Mouse (Mus musculus) limb, embryonic 12.5 days (tissue): ENCODE measurements around the gene Efs. TPM values are rescaled to one million over a fixed set of nuclear protein-coding genes. Genes with fewer than 3 reads are reported as not detected.
"Not testable (repeated sequence)": the region's sequence is repeated elsewhere in the genome, so short reads cannot be mapped to it uniquely, and the experiment has no call there.

Source experiments
- ATAC-seq: fragments of 200-750 bp; cut with Nextera tagmentation; 2 replicates; pipeline ENCODE4 v1.8.0; 2017; ENCODE audit warnings: low read depth, moderate TSS enrichment; ENCODE audit not compliant: insufficient number of reproducible peaks, insufficient read depth, low FRiP score, low TSS enrichment
- H3K27ac ChIP-seq: fragments of 300-500 bp; sonication (generic); 2 replicates; pipeline ENCODE4 v1.5.1; 2016; ENCODE audit warnings: mild to moderate bottlenecking, moderate library complexity
- H3K27me3 ChIP-seq: fragments of 300-500 bp; sonication (generic); 2 replicates; pipeline ENCODE4 v1.6.1; 2016; ENCODE audit warnings: mild to moderate bottlenecking, moderate library complexity
- H3K36me3 ChIP-seq: fragments of 300-500 bp; sonication (generic); 2 replicates; pipeline ENCODE4 v1.6.1; 2016; ENCODE audit warnings: mild to moderate bottlenecking, moderate library complexity
- H3K4me1 ChIP-seq: fragments of 300-500 bp; sonication (generic); replicated peaks from 2 replicates; pipeline ENCODE4 v1.6.1; 2016
- H3K4me2 ChIP-seq: fragments of 300-500 bp; sonication (generic); 2 replicates; pipeline ENCODE4 v1.6.1; 2016; ENCODE audit warnings: mild to moderate bottlenecking, moderate library complexity
- H3K4me3 ChIP-seq: fragments of 300-500 bp; sonication (generic); replicated peaks from 2 replicates; pipeline ENCODE4 v1.5.1; 2016; ENCODE audit warnings: mild to moderate bottlenecking
- H3K9ac ChIP-seq: fragments of 300-500 bp; sonication (generic); replicated peaks from 2 replicates; pipeline ENCODE4 v1.6.1; 2016; ENCODE audit warnings: mild to moderate bottlenecking, moderate library complexity
- H3K9me3 ChIP-seq: fragments of 300-500 bp; sonication (generic); 2 replicates; pipeline ENCODE4 v1.6.1; 2016; ENCODE audit warnings: mild to moderate bottlenecking, moderate library complexity
- WGBS: fragments of 180-500 bp; shearing (Covaris S2); methylation state at CpG from one replicate; pipeline ENCODE4 v1.1.7; 2016; 5-methylcytosine and 5-hydroxymethylcytosine counted together
- polyA plus RNA-seq: library from polyadenylated mRNA; unstranded; fragments of >200 nt; fragmentation: Nextera tagmentation; extraction: Ambion mirVana; gene quantifications from 2 replicates; pipeline ENCODE4 v1.2.1, GENCODE M21; 2016

Efs gene
- polyA plus RNA-seq, 1 experiment from 2014 or later, result 44.5 TPM

GRCm38 (mm10) chr14:54960769-54961168 lies 34.8 kb upstream of the Efs start:
- H3K36me3 ChIP-seq, result no peaks in the 10 kb centered on the region
- WGBS, result 71% methylated on average over 10 of the region's 10 CpGs
- no peak for ATAC-seq
- no peak overlapping the region for H3K9ac ChIP-seq
- H3K9me3 ChIP-seq, result no peaks in the 10 kb centered on the region
- H3K27me3 ChIP-seq, result peaks cover 8% of the 10 kb centered on the region; the same call in 1 of the 2 replicates
- no peak overlapping the region for H3K27ac ChIP-seq
- H3K4me2 ChIP-seq, result no peak overlapping the region
- no peak overlapping the region for H3K4me3 ChIP-seq
- no peaks in the 10 kb centered on the region for H3K4me1 ChIP-seq

- not testable (repeated sequence) for H3K27ac ChIP-seq
Observed at GRCm38 (mm10) chr14:54959853-54960613, 34.1 kb upstream of the Efs start.

GRCm38 (mm10) chr14:54959197-54959596 lies 33.3 kb upstream of the Efs start:
- 91% methylated on average over 3 of the region's 3 CpGs for WGBS
- no peaks in the 10 kb centered on the region for H3K36me3 ChIP-seq

More at GRCm38 (mm10) chr14:54959853-54960613, 34.1 kb upstream of the Efs start:
- H3K9ac ChIP-seq, ATAC-seq, H3K9me3 ChIP-seq, H3K27me3 ChIP-seq, H3K4me1 ChIP-seq, H3K36me3 ChIP-seq, H3K4me2 ChIP-seq, H3K4me3 ChIP-seq: not testable (repeated sequence)
- 95% methylated on average over 12 of the region's 12 CpGs for WGBS

GRCm38 (mm10) chr14:54958503-54958902 lies 32.6 kb upstream of the Efs start:
- ATAC-seq, result no peak
- H3K9me3 ChIP-seq, result no peaks in the 10 kb centered on the region
- no peaks in the 10 kb centered on the region for H3K36me3 ChIP-seq
- 78% methylated on average over 4 of the region's 4 CpGs for WGBS
- 0 out of 2 replicates have a peak, but pooled peaks cover 4% of the 10 kb centered on the region for H3K27me3 ChIP-seq
- no peaks in the 10 kb centered on the region for H3K4me1 ChIP-seq
- H3K9ac ChIP-seq, result no peak overlapping the region
- no peak overlapping the region for H3K4me2 ChIP-seq
- H3K27ac ChIP-seq, result no peak overlapping the region
- H3K4me3 ChIP-seq, result no peak overlapping the region

More at GRCm38 (mm10) chr14:54959197-54959596, 33.3 kb upstream of the Efs start:
- Histone ChIP-seq H3K9me3 (no peaks in the 10 kb centered on the region), H3K4me2 (no peak overlapping the region), H3K9ac (no peak overlapping the region), H3K4me3 (no peak overlapping the region), H3K27me3 (0 out of 2 replicates have a peak, but pooled peaks cover 4% of the 10 kb centered on the region), H3K27ac (no peak overlapping the region), H3K4me1 (no peaks in the 10 kb centered on the region)
- no peak for ATAC-seq

DNA sequence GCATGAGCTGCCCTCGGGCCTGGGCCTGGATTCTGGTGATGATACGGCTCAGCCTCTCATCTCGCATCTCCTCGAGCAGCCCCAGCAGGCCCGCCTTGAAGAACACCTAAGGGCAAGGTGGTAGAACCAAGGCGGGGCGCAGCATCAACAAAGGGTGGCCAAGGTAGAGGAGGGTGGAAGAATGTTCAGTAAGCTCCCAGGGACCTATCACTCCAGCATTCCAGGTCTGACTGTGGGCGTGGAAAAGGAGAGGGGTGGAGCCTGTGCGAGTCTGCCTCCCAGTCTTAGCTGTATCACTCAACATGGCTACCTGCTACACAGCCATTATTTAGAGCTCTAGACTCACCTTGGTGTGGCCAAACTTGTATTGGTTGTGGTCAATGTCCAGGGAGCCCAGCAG lies 30.6 kb upstream of the Efs start:
- H3K4me2 ChIP-seq, result no peak overlapping the region
- H3K9ac ChIP-seq, result no peak overlapping the region
- H3K9me3 ChIP-seq, result no peaks in the 10 kb centered on the region
- H3K36me3 ChIP-seq, result no peaks in the 10 kb centered on the region
- no peak overlapping the region for H3K27ac ChIP-seq
- H3K4me3 ChIP-seq, result no peak overlapping the region
- 82% methylated on average over 9 of the region's 9 CpGs for WGBS
- ATAC-seq, result no peak
- H3K4me1 ChIP-seq, result no peaks in the 10 kb centered on the region
- 0 out of 2 replicates have a peak, but pooled peaks cover 8% of the 10 kb centered on the region for H3K27me3 ChIP-seq

DNA sequence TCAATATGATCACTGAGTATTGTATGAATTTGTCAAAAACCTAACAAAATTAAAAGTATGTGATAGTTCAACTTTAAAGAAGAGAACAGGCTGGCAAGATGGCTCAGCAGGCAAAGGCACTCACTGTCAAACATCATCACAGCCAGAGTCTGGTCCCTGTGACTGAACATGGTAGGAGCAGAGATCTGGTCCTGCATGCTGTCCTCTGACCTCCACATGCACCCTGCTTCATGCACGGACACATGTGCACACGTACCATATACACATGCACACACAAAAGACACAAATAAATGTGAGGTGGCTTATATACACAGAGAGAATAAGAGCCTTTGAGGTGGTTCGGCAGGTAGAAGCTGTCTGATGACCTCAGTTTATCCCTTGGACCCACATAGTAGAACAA lies 29.6 kb upstream of the Efs start:
- H3K4me2 ChIP-seq, result no peak overlapping the region
- H3K9me3 ChIP-seq, result no peaks in the 10 kb centered on the region
- H3K4me3 ChIP-seq, result no peak overlapping the region
- H3K4me1 ChIP-seq, result no peaks in the 10 kb centered on the region
- H3K9ac ChIP-seq, result no peak overlapping the region
- WGBS, result 86% methylated on average over 3 of the region's 3 CpGs
- no peak overlapping the region for H3K27ac ChIP-seq
- H3K36me3 ChIP-seq, result no peaks in the 10 kb centered on the region
- no peak for ATAC-seq
- peaks cover 7% of the 10 kb centered on the region; the same call in 1 of the 2 replicates for H3K27me3 ChIP-seq

DNA sequence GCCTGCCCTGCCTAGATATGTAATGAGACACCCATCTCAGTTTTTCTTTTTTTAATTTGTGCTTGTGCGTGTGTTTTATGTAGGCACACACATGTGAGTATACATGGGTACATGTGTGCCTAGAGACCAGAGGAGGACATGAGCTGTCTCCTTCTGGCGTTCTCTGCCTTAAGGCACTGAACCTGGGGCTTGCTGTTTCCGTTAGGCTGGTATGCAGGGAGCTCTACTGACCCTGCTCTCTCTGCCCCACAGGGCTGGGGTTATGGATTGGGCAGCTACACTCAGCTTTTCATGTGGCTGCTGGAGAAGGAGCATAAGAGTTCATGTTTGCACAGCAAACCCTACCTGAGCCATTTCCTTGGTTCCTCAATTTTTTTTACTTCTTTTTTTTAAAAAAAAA lies 28.5 kb upstream of the Efs start:
- Histone ChIP-seq H3K27me3 (peaks cover 13% of the 10 kb centered on the region; the same call in 1 of the 2 replicates), H3K4me3 (no peak overlapping the region), H3K4me1 (no peaks in the 10 kb centered on the region), H3K36me3 (no peaks in the 10 kb centered on the region), H3K4me2 (no peak overlapping the region), H3K9me3 (no peaks in the 10 kb centered on the region), H3K27ac (no peak overlapping the region), H3K9ac (no peak overlapping the region)
- WGBS, result 73% methylated on average over 3 of the region's 3 CpGs
- ATAC-seq, result no peak

- Histone ChIP-seq H3K9ac (no peak overlapping the region), H3K36me3 (no peaks in the 10 kb centered on the region), H3K4me1 (no peaks in the 10 kb centered on the region), H3K4me2 (no peak overlapping the region), H3K27me3 (peaks cover 13% of the 10 kb centered on the region; the same call in 1 of the 2 replicates), H3K4me3 (no peak overlapping the region), H3K27ac (no peak overlapping the region), H3K9me3 (no peaks in the 10 kb centered on the region)
- no peak for ATAC-seq
- WGBS, result 87% methylated on average over 8 of the region's 8 CpGs
Observed at GRCm38 (mm10) chr14:54953664-54954206, 27.8 kb upstream of the Efs start.

GRCm38 (mm10) chr14:54951587-54951986 lies 25.7 kb upstream of the Efs start:
- ATAC-seq, result no peak
- no peaks in the 10 kb centered on the region for H3K36me3 ChIP-seq
- H3K4me1 ChIP-seq, result no peaks in the 10 kb centered on the region
- H3K9me3 ChIP-seq, result no peaks in the 10 kb centered on the region
- no peak overlapping the region for H3K4me3 ChIP-seq
- H3K9ac ChIP-seq, result no peak overlapping the region
- H3K27ac ChIP-seq, result no peak overlapping the region
- peaks cover 13% of the 10 kb centered on the region; the same call in 1 of the 2 replicates for H3K27me3 ChIP-seq
- 86% methylated on average over 6 of the region's 6 CpGs for WGBS
- H3K4me2 ChIP-seq, result no peak overlapping the region

DNA sequence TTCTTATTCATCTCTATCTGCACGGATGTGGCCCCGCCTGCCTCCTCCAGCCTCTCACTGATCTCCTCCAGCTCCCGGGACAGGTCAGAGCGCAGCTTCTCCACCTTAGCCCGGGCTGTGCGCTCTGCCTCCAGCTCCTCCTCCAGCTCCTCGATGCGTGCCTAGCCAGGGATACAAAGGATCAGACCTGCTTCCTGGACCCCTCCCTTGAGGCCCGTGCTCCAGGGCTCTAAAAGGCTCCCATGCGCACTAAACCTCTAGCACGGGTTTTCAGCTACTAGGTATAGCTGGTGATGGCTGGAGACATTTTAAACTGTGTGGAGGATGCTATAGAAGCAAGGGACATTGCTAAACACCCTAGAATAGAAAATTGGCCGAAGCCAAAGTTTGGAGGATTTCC lies 24.6 kb upstream of the Efs start:
- Histone ChIP-seq H3K4me3 (no peak overlapping the region), H3K9ac (no peak overlapping the region), H3K4me2 (no peak overlapping the region), H3K9me3 (no peaks in the 10 kb centered on the region), H3K27me3 (peaks cover 13% of the 10 kb centered on the region; the same call in 1 of the 2 replicates), H3K36me3 (no peaks in the 10 kb centered on the region), H3K4me1 (no peaks in the 10 kb centered on the region), H3K27ac (no peak overlapping the region)
- 61% methylated on average over 12 of the region's 12 CpGs for WGBS
- ATAC-seq, result no peak

GRCm38 (mm10) chr14:54948781-54949180 lies 22.9 kb upstream of the Efs start:
- Histone ChIP-seq H3K9me3 (no peaks in the 10 kb centered on the region), H3K27me3 (peaks cover 13% of the 10 kb centered on the region; the same call in 1 of the 2 replicates), H3K27ac (no peak overlapping the region), H3K4me2 (no peak overlapping the region), H3K4me1 (no peaks in the 10 kb centered on the region), H3K9ac (no peak overlapping the region), H3K36me3 (no peaks in the 10 kb centered on the region), H3K4me3 (no peak overlapping the region)
- ATAC-seq, result no peak
- WGBS, result 83% methylated on average over 9 of the region's 9 CpGs
